Mouse (Mus musculus) lung, postnatal 0 days (tissue): ENCODE measurements at regions not wholly inside any gene's neighbourhood (a gene's known extent, or its start where the extent isn't known, plus 50 kb on each side); places are given as distances from the start of the nearest gene placed in this dataset.

Experiments used
- ATAC-seq: fragments of 200-750 bp; cut with Nextera tagmentation; 2 replicates; pipeline ENCODE4 v1.8.0; 2017; ENCODE audit warnings: moderate library complexity
- DNase-seq: peaks from one replicate; pipeline ENCODE4 v3.0.0-alpha.2; 2016; ENCODE audit warnings: low spot score
- H3K27ac ChIP-seq: fragments of 300-500 bp; sonication (generic); 2 replicates; pipeline ENCODE4 v1.5.1; 2014; ENCODE audit warnings: antibody characterized with exemption, mild to moderate bottlenecking, low read length, mixed read lengths
- H3K27me3 ChIP-seq: fragments of 300-500 bp; sonication (generic); replicated peaks from 2 replicates; pipeline ENCODE4 v1.6.1; 2014; ENCODE audit warnings: low read length, mixed read lengths; ENCODE audit not compliant: insufficient read depth
- H3K36me3 ChIP-seq: fragments of 300-500 bp; sonication (generic); 2 replicates; pipeline ENCODE4 v1.6.1; 2014; ENCODE audit warnings: low read length, mixed read lengths; ENCODE audit not compliant: insufficient read depth
- H3K4me1 ChIP-seq: fragments of 300-500 bp; sonication (generic); 2 replicates; pipeline ENCODE4 v1.6.1; 2014; ENCODE audit warnings: antibody characterized with exemption, low read depth, low read length, mixed read lengths; ENCODE audit not compliant: insufficient read depth
- H3K4me2 ChIP-seq: fragments of 300-500 bp; sonication (generic); replicated peaks from 2 replicates; pipeline ENCODE4 v1.6.1; 2014; ENCODE audit warnings: low read depth, mild to moderate bottlenecking, low read length, moderate library complexity, mixed read lengths
- H3K4me3 ChIP-seq: fragments of 300-500 bp; sonication (generic); 2 replicates; pipeline ENCODE4 v1.5.1; 2014; ENCODE audit warnings: low read depth, low read length
- H3K9ac ChIP-seq: fragments of 300-500 bp; sonication (generic); replicated peaks from 2 replicates; pipeline ENCODE4 v1.6.1; 2014; ENCODE audit warnings: low read depth, mild to moderate bottlenecking
- H3K9me3 ChIP-seq: fragments of 300-500 bp; sonication (generic); 2 replicates; pipeline ENCODE4 v1.6.1; 2016; ENCODE audit warnings: low read length, mixed read lengths
- CTCF ChIP-seq: IDR thresholded peaks from 2 replicates; pipeline ENCODE4 v1.5.1; 2016; ENCODE audit warnings: antibody characterized with exemption, mild to moderate bottlenecking
- EP300 ChIP-seq: IDR thresholded peaks from 2 replicates; pipeline ENCODE4 v1.6.1; 2016; ENCODE audit warnings: antibody characterized with exemption, mild to moderate bottlenecking, control low read depth
- WGBS: fragments of 180-500 bp; shearing (Covaris S2); extraction: QIAGEN DNeasy Blood & Tissue Kit; methylation state at CpG from one replicate; pipeline ENCODE4 v1.1.7; 2014; 5-methylcytosine and 5-hydroxymethylcytosine counted together

DNA sequence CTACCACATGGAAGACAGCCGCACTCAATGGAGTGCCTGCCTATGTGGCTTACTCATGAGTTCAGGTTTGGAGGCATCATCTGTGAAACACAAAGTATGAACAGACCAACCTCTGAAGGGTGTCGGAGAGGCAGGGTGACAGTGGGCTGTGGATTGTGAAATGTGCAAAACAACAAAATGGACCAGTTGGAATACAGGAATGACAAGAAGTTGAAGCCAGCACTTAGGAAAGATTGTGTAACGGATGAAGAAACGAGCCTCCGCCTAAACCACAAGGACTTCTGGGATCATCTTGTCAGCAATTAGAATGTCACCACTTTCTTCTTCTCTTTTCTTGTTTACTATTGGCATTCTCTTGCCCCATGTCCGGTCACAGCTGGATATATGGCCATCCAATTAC is 1100.6 kb downstream of the Mrps31 start:
- peak; percentile 79 for ATAC-seq
- Histone ChIP-seq H3K4me1 (0 out of 2 replicates have a peak, but pooled peaks cover 3% of the 10 kb centered on the region), H3K4me2 (no peak overlapping the region), H3K36me3 (no peaks in the 10 kb centered on the region), H3K27ac (peak overlapping the region; percentile 9; the same call in 1 of the 2 replicates), H3K27me3 (no peaks in the 10 kb centered on the region), H3K9ac (no peak overlapping the region), H3K4me3 (no peak overlapping the region), H3K9me3 (no peaks in the 10 kb centered on the region)
- 80% methylated on average over 6 of the region's 6 CpGs for WGBS
- DNase-seq = peak; percentile 75
- no peak for TF ChIP-seq CTCF
- TF ChIP-seq EP300 = peak; percentile 54; the same call in 1 of the 2 replicates

DNA sequence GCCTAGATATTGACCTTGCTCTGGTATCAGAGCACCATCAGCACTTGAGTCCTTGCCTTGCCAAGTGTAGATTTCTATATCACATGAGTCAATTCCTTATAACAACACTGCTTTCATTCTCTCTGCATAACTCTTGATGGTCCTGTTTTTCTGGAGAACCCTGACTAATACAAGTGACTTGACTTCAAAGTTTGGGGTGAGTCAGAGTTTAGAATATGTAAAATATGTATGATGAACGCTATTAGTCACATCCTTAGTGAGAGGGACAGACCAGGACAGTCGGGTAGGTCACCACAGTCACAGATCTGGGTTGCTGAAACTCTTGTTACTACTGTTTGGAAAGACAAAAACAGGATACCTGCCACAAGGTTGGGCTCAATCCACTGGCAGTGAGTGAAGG is 1105.3 kb downstream of the Mrps31 start:
- ATAC-seq (no peak), DNase-seq (no peak)
- Histone ChIP-seq H3K4me1 (no peaks in the 10 kb centered on the region), H3K4me3 (no peak overlapping the region), H3K9ac (no peak overlapping the region), H3K27me3 (no peaks in the 10 kb centered on the region), H3K36me3 (no peaks in the 10 kb centered on the region), H3K27ac (no peak overlapping the region), H3K4me2 (no peak overlapping the region), H3K9me3 (no peaks in the 10 kb centered on the region)
- TF ChIP-seq EP300 = no peak
- 62% methylated on average over 2 of the region's 2 CpGs for WGBS

DNA sequence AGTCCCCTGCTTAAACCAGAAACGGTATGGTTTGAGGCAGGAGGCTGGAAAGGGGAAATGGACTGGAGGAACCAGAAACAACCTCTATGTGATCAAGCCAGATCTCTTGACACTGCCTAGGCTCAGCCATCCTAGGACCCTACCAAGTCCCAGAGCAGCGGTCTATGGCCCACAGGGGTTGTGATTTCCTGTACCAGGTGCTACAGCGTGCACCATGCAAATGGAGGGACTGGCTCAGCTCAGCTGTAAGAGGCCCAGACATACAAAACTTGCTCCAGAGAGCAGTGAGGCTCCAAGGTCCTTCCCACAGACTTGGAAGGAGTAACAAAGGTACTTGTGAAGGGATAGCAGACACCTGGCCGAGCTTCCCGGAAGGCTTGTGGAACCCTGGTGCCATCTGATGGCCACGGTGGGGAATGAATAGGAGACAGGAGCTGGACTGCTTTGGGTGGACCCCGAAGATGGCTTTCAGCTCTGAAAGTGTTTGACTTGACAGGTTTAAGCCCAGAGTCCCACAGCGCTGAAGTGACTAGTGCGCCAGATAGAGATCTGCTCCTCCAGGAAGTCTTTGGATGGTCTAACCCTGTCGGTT is 1120.5 kb downstream of the Mrps31 start:
- Histone ChIP-seq H3K4me2 (no peak overlapping the region), H3K27ac (no peak overlapping the region), H3K36me3 (no peaks in the 10 kb centered on the region), H3K4me3 (no peak overlapping the region), H3K9me3 (no peaks in the 10 kb centered on the region), H3K4me1 (no peaks in the 10 kb centered on the region), H3K27me3 (no peaks in the 10 kb centered on the region), H3K9ac (no peak overlapping the region)
- DNase-seq = peak; percentile 47
- WGBS = 47% methylated on average over 10 of the region's 10 CpGs
- TF ChIP-seq CTCF (peak; percentile 67), EP300 (no peak)
- no peak for ATAC-seq

DNA sequence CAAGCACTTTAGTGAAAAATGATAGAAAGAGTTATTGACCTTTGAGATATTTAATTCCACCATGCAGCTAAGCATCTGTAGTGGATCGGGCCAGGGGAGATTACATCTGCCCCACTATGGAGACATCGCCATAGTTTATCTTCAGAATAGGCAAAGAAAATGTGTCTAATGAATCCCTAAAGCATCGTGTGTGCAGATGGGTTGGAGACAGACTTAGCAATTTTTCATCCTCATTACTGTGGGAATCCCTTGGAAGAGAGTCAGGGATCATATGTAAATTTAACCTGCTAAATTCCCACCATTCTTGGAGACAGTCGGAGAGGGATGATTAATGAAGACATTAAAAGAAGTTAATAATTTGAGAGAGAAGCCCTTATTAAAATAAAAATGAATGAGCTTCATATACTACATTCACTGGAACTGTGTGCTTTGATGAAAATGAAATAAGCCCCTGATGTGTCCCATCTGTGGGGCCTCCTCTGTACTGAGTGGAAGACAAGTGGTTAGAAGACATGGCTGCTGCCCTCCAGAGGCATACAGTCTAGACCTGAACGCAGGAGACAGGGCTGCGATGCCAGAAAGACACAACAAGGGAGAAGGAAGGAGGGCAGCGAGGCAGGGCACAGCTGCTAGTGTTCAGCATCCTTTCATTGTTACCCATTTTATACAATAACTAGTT is 1126.7 kb downstream of the Mrps31 start:
- H3K36me3 ChIP-seq = no peaks in the 10 kb centered on the region
- ATAC-seq (no peak), DNase-seq (no peak)
- TF ChIP-seq EP300 = no peak
- no peak for TF ChIP-seq CTCF
- no peaks in the 10 kb centered on the region for H3K4me1 ChIP-seq
- no peak overlapping the region for H3K4me2 ChIP-seq
- WGBS = 60% methylated on average over 7 of the region's 7 CpGs
- H3K9me3 ChIP-seq = no peaks in the 10 kb centered on the region
- H3K27ac ChIP-seq = no peak overlapping the region
- H3K27me3 ChIP-seq = no peaks in the 10 kb centered on the region
- H3K9ac ChIP-seq = no peak overlapping the region
- no peak overlapping the region for H3K4me3 ChIP-seq

DNA sequence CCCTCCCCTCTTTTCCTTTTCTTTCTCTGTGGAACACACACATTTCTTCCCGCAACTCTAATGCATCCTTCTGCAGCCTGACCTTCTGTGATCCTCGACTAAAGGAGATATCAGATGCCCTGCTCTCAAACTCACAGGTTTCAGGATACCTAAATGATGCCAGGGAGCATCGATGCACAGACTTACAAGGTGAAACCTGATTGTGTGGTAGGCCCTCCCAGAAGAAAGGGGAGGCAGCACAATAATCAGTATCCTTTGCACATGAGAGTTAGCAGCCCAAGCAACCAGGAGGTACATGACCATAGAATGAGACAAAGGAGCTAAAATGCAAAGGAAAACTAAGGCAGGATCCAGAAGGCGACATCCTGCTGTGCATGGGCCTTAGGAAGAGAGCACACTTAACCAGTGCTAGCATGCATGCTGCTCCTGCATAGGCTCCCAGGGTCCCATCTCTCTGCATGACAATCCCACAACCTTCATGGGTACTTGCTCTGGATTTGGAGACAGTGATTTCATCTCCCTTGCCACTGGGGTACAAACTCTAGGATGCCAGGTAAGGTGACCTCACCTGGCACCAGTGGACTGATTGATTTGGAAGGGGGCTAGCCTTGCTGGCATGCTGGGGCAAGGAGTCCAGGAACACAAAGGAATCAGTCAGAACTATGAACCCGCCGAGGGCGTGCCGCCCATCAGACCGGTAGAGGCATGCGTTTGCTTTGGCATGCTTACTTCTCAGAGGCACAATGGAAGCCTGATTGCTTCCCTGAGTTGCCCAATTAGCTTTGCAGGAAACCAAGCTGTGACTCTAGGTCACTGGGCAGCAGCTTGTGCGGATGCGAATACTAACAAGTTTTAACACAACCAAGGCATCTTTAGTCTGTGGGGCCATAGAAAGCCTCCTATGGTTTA is 1142.7 kb downstream of the Mrps31 start:
- Histone ChIP-seq H3K4me3 (no peak overlapping the region), H3K27me3 (no peaks in the 10 kb centered on the region), H3K4me1 (no peaks in the 10 kb centered on the region), H3K9ac (no peak overlapping the region), H3K36me3 (no peaks in the 10 kb centered on the region), H3K27ac (no peak overlapping the region), H3K9me3 (no peaks in the 10 kb centered on the region), H3K4me2 (no peak overlapping the region)
- 59% methylated on average over 11 of the region's 12 CpGs for WGBS
- ATAC-seq = no peak
- no peak for DNase-seq
- TF ChIP-seq CTCF = no peak
- no peak for TF ChIP-seq EP300

DNA sequence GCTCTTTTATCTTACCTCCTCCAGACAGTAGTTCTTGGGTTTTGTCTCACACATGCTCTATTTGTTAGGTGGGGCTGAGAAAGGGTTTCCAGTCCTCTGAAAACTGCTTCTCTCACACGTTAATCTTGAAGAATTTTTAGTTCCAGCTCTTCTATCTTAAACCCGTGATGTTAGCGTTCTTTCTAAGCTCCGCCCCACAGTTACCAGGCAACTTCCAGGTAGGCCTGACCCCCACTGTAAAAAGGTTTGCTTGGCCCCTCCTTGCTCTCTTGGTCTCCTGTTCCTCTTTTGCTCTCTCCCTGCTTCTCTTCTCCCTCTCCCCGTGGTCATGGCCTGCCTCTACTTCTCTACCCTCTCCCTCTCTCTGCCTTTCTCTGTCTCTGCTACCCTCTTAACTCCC is 1149.7 kb downstream of the Mrps31 start:
- Histone ChIP-seq H3K27me3 (no peaks in the 10 kb centered on the region), H3K4me1 (no peaks in the 10 kb centered on the region; the same call in 1 of the 2 replicates), H3K9ac (no peak overlapping the region), H3K27ac (no peak overlapping the region), H3K4me3 (no peak overlapping the region), H3K9me3 (no peaks in the 10 kb centered on the region), H3K36me3 (no peaks in the 10 kb centered on the region), H3K4me2 (no peak overlapping the region)
- TF ChIP-seq CTCF = no peak
- TF ChIP-seq EP300 = no peak
- 60% methylated on average over 5 of the region's 5 CpGs for WGBS
- no peak for ATAC-seq
- DNase-seq = no peak
